Mouse (Mus musculus) CH12.LX (cell line): Measurements from ENCODE around the gene Cdkl5. TPM values are rescaled to one million over a fixed set of nuclear protein-coding genes. Genes with fewer than 3 reads are reported as not detected.

ENCODE experiments used
- DNase-seq: peaks from one replicate; pipeline ENCODE4 v3.0.0-alpha.2; 2013; ENCODE audit errors: extremely low read depth
- H3K27ac ChIP-seq: 2 replicates; pipeline ENCODE4 v1.5.1; 2012; ENCODE audit warnings: low read depth, mild to moderate bottlenecking, control low read depth, moderate library complexity; ENCODE audit not compliant: insufficient read depth
- H3K27me3 ChIP-seq: replicated peaks from 2 replicates; pipeline ENCODE3; 2012; ENCODE audit warnings: inconsistent platforms
- H3K36me3 ChIP-seq, 2 experiments: replicated peaks in 1 of 2; 2 replicates each; pipeline versions ENCODE3 to v1.6.1; 2012; ENCODE audit warnings: inconsistent platforms in 1 of 2, low read length in 1 of 2, mild to moderate bottlenecking in 1 of 2, mixed read lengths in 1 of 2, moderate library complexity in 1 of 2; ENCODE audit not compliant: control insufficient read depth in 1 of 2, insufficient read depth in 1 of 2
- H3K4me1 ChIP-seq, 2 experiments: 2 replicates each; pipeline ENCODE4 v1.6.1; 2012; ENCODE audit warnings: inconsistent platforms in 1 of 2, moderate library complexity in 1 of 2; ENCODE audit not compliant: insufficient read depth in 2 of 2, control insufficient read depth in 1 of 2
- H3K4me2 ChIP-seq: 2 replicates; pipeline ENCODE4 v1.6.1; 2012; ENCODE audit warnings: low read depth, mild to moderate bottlenecking, control low read depth; ENCODE audit not compliant: poor library complexity, insufficient read depth, severe bottlenecking
- H3K4me3 ChIP-seq, 3 experiments: fragments of 150-350 bp in 1 of 3; sonication (generic) in 1 of 3; replicated peaks in 1 of 3; 2 replicates each; pipeline versions ENCODE3 to v1.5.1; 2011 to 2012; ENCODE audit warnings: low read depth in 2 of 3, low read length in 2 of 3, mild to moderate bottlenecking in 2 of 3, moderate library complexity in 2 of 3, control low read depth in 1 of 3, improper control_type of control experiment in 1 of 3, inconsistent platforms in 1 of 3, mixed read lengths in 1 of 3; ENCODE audit not compliant: poor library complexity in 1 of 3
- H3K79me2 ChIP-seq: replicated peaks from 2 replicates; pipeline ENCODE4 v1.6.1; 2012; ENCODE audit warnings: mild to moderate bottlenecking, moderate library complexity; ENCODE audit not compliant: control insufficient read depth, poor library complexity, insufficient read depth, severe bottlenecking; ENCODE audit errors: extremely low read depth
- H3K9ac ChIP-seq: 2 replicates; pipeline ENCODE4 v1.6.1; 2012; ENCODE audit warnings: low read depth, mild to moderate bottlenecking, control low read depth, moderate library complexity; ENCODE audit not compliant: insufficient read depth
- H3K9me3 ChIP-seq: replicated peaks from 2 replicates; pipeline ENCODE3; 2012; ENCODE audit warnings: low read length, inconsistent platforms, mixed read lengths
- BHLHE40 ChIP-seq: IDR thresholded peaks from 2 replicates; pipeline ENCODE4 v1.6.1; 2011; ENCODE audit warnings: mild to moderate bottlenecking, low read depth, low read length, improper control_type of control experiment
- CHD2 ChIP-seq: IDR thresholded peaks from 2 replicates; pipeline ENCODE4 v1.6.1; 2011; ENCODE audit warnings: low read length, improper control_type of control experiment
- ELF1 ChIP-seq: IDR thresholded peaks from 2 replicates; pipeline ENCODE4 v1.6.1; 2014; ENCODE audit warnings: low read depth, mild to moderate bottlenecking, inconsistent platforms, low read length, improper control_type of control experiment
- EP300 ChIP-seq: IDR thresholded peaks from 2 replicates; pipeline ENCODE4 v1.6.1; 2011; ENCODE audit warnings: low read length, improper control_type of control experiment
- ETS1 ChIP-seq: conservative IDR thresholded peaks from 2 replicates; pipeline ENCODE4 v1.6.1; 2012; ENCODE audit warnings: low read depth, mild to moderate bottlenecking, inconsistent platforms, low read length, improper control_type of control experiment, moderate library complexity
- GABPA ChIP-seq: IDR thresholded peaks from 2 replicates; pipeline ENCODE4 v1.6.1; 2012; ENCODE audit warnings: low read depth, low read length, improper control_type of control experiment, inconsistent platforms; ENCODE audit not compliant: insufficient replicate concordance
- HCFC1 ChIP-seq: IDR thresholded peaks from 2 replicates; pipeline ENCODE4 v1.6.1; 2012; ENCODE audit warnings: low read depth, mild to moderate bottlenecking, inconsistent platforms, low read length, improper control_type of control experiment
- JUN ChIP-seq: IDR thresholded peaks from 2 replicates; pipeline ENCODE4 v1.6.1; 2011; ENCODE audit warnings: low read depth, mild to moderate bottlenecking, low read length, improper control_type of control experiment, moderate library complexity; ENCODE audit not compliant: insufficient read depth
- JUND ChIP-seq: conservative IDR thresholded peaks from 2 replicates; pipeline ENCODE4 v1.6.1; 2011; ENCODE audit warnings: low read depth, low read length, improper control_type of control experiment
- MEF2A ChIP-seq: IDR thresholded peaks from 2 replicates; pipeline ENCODE4 v1.6.1; 2014; ENCODE audit warnings: low read depth, mild to moderate bottlenecking, inconsistent platforms, low read length, improper control_type of control experiment, borderline replicate concordance
- PAX5 ChIP-seq: IDR thresholded peaks from 2 replicates; pipeline ENCODE4 v1.6.1; 2012; ENCODE audit warnings: low read length, inconsistent platforms, mixed read lengths
- POLR2AphosphoS2 ChIP-seq: IDR thresholded peaks from 2 replicates; pipeline ENCODE4 v1.6.1; 2011; ENCODE audit warnings: low read depth, low read length, improper control_type of control experiment
- RAD21 ChIP-seq: IDR thresholded peaks from 2 replicates; pipeline ENCODE4 v1.6.1; 2011; ENCODE audit warnings: low read depth, mild to moderate bottlenecking, low read length, improper control_type of control experiment, moderate library complexity
- RCOR1 ChIP-seq: conservative IDR thresholded peaks from 2 replicates; pipeline ENCODE4 v1.6.1; 2012; ENCODE audit warnings: low read depth, mild to moderate bottlenecking, inconsistent platforms, low read length, improper control_type of control experiment
- SMC3 ChIP-seq: IDR thresholded peaks from 2 replicates; pipeline ENCODE4 v1.6.1; 2011; ENCODE audit warnings: low read depth, low read length, improper control_type of control experiment
- TCF12 ChIP-seq: IDR thresholded peaks from 2 replicates; pipeline ENCODE4 v1.6.1; 2014; ENCODE audit warnings: low read depth, mild to moderate bottlenecking, inconsistent platforms, low read length, improper control_type of control experiment
- UBTF ChIP-seq: IDR thresholded peaks from 2 replicates; pipeline ENCODE4 v1.6.1; 2012; ENCODE audit warnings: low read depth, mild to moderate bottlenecking, inconsistent platforms, low read length, improper control_type of control experiment, moderate library complexity
- ZKSCAN1 ChIP-seq: IDR thresholded peaks from 2 replicates; pipeline ENCODE4 v1.6.1; 2012; ENCODE audit warnings: low read depth, inconsistent platforms, low read length, improper control_type of control experiment, borderline replicate concordance
- ZNF384 ChIP-seq: IDR thresholded peaks from 2 replicates; pipeline ENCODE4 v1.6.1; 2012; ENCODE audit warnings: low read depth, low read length, improper control_type of control experiment, inconsistent platforms
- dilution Hi-C: fragments of 300-500 bp; cut with MboI; formaldehyde crosslinking; loops from 2 replicates; pipeline ENCODE4 v1.14.3; 2020; ENCODE audit warnings: low sequenced_read_pairs; ENCODE audit not compliant: extremely low pct_unique_long_range_greater_than_20kb, extremely low pct_ligation_motif_present
- in situ Hi-C: fragments of 300-500 bp; cut with MboI; formaldehyde crosslinking; loops from 3 replicates; pipeline ENCODE4 v1.14.3; 2019; ENCODE audit warnings: low sequenced_read_pairs, low pct_ligation_motif_present, low pct_unique_long_range_greater_than_20kb, mixed read lengths
- polyA plus RNA-seq: library from polyadenylated mRNA; unstranded; fragments of >175 nt; gene quantifications from 2 replicates; pipeline ENCODE4 v1.2.1, GENCODE M21; 2012; ENCODE audit warnings: low read depth; ENCODE audit not compliant: insufficient read length
- total RNA-seq, 2 experiments: library from RNA; depleted of rRNA; stranded (reverse); fragments of 300-350 nt in 1 of 2; fragments of >200 nt in 1 of 2; gene quantifications; 2 replicates each; pipeline ENCODE4 v1.2.3; 2012 to 2014

Gene Cdkl5
- total and polyA plus RNA-seq, 3 experiments, result 0.25 to 0.63 (median 0.30) TPM

DNA sequence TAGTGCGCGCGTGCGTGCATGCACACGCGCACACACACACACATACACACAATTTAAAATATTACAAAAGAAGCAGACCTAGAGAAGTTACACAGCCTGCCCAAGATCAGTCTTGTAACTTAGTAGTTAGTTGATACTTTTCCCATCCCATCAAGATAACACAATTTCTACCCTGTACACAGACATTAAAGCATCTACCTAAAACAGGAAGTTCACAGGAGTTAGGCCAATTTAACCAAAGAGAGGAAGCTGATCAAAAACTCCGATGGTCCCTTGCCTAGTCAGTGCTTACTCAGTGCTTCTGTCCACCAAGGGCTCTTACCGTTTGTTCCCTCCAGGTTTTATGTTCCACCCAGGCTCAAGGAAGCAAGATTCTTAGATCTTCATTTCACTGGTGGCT is 243.7 kb downstream of the Cdkl5 start:
- DNase-seq, result no peak
- Histone ChIP-seq H3K27ac (no peak overlapping the region), H3K9ac (no peak overlapping the region), H3K27me3 (no peaks in the 10 kb centered on the region), H3K4me3 (no peak overlapping the region), H3K4me1 (0 out of 4 replicates have a peak, but pooled peaks cover 2 to 4% of the 10 kb centered on the region in 2 experiments), H3K36me3 (no peaks in the 10 kb centered on the region), H3K9me3 (no peaks in the 10 kb centered on the region), H3K4me2 (no peak overlapping the region), H3K79me2 (no peaks in the 10 kb centered on the region)
- dilution Hi-C loops, result no loop called here
- in situ Hi-C loops, result no loop called here
- TF ChIP-seq RCOR1 (no peak), ZKSCAN1 (no peak), RAD21 (no peak), POLR2AphosphoS2 (no peak), JUN (no peak), ETS1 (no peak)

DNA sequence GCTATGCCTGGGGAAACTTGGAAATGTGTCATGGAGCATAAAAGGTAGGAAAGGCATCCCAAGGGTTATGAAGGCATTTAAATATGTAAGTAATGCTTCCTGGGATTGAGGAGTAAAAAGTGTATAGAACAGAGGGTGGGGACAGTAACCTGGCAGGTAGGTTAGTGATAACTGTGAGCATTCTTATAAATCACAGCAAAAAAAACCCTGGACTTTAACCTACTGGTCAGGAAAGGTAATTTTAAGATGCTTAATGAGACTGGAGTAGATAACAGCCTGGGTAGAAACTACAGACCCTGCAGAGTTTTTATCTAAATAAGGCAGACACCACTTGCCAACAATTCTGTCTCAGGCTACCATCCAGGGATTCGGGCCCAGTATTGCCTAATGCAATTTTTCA is 245.9 kb downstream of the Cdkl5 start:
- Histone ChIP-seq H3K27ac (no peak overlapping the region), H3K4me1 (0 out of 4 replicates have a peak, but pooled peaks cover 2 to 4% of the 10 kb centered on the region in 2 experiments), H3K36me3 (no peaks in the 10 kb centered on the region), H3K9ac (no peak overlapping the region), H3K9me3 (no peaks in the 10 kb centered on the region), H3K4me3 (no peak overlapping the region), H3K79me2 (no peaks in the 10 kb centered on the region), H3K27me3 (no peaks in the 10 kb centered on the region), H3K4me2 (no peak overlapping the region)
- DNase-seq, result no peak
- dilution Hi-C loops (no loop called here), in situ Hi-C loops (no loop called here)
- TF ChIP-seq HCFC1, result no peak
- TF ChIP-seq TCF12, result no peak
- TF ChIP-seq JUND, result no peak
- no peak for TF ChIP-seq ZNF384
- TF ChIP-seq MEF2A, result no peak
- no peak for TF ChIP-seq GABPA
- TF ChIP-seq CHD2, result no peak
- TF ChIP-seq PAX5, result no peak
- no peak for TF ChIP-seq ELF1
- no peak for TF ChIP-seq EP300
- TF ChIP-seq POLR2AphosphoS2, result no peak
- no peak for TF ChIP-seq SMC3
- no peak for TF ChIP-seq ETS1
- TF ChIP-seq BHLHE40, result no peak
- TF ChIP-seq UBTF, result no peak
